In the genomic region with DNA sequence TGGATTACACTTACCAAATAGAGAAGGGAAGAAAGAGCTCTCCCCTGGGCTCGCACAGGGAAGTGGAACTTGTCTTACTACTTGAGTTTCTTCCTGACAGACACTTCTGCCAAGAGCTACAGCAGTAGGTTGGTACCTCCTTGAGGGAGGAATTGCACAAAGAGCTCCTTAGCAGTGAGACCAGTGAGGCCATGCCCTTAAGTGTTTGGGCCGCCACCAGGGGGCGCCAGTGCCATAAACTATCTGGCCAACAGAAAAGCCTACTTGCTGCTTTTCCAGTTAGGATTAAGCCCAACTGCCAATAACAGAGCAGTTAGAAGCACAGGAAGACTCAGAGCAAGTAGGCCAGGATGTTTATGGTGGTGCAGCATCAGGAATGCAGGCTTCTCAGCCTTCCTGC, we compare ENCODE assay signal across 7 mouse cellular contexts. TPM values are rescaled to one million over a fixed set of nuclear protein-coding genes. Genes with fewer than 3 reads are reported as not detected.
DNase-seq lines count a peak whose midpoint lies in the region; ATAC-seq and TF ChIP-seq lines count a peak whose summit lies in the region.

No protein-coding gene starts in this region.

- ATAC-seq in inflammation-experienced regulatory T-cells, adult 6 months, result peak; percentile 80
- peak; percentile 81 for ATAC-seq in megakaryocyte-erythroid progenitor cell, adult 5-6 weeks (replicated peaks; ENCODE audit: low FRiP score, low TSS enrichment, poor library complexity, severe bottlenecking)

- H3K4me3 ChIP-seq in gastrocnemius, adult 2 months, result no peak overlapping the region
- H3K4me3 ChIP-seq in small intestine, adult 2 months (ENCODE audit: low read depth, low read length), result no peak overlapping the region

- TF ChIP-seq POLR2A in small intestine, adult 2 months (IDR thresholded peaks at IDR 0.05; ENCODE audit: low read depth, low read length), result no peak

- no peaks in the 10 kb centered on the region for H3K4me1 ChIP-seq in small intestine, adult 2 months (ENCODE audit: control insufficient read depth, insufficient read depth, insufficient read length, low read length)

- H3K27ac ChIP-seq in gastrocnemius, adult 2 months, result peak overlapping the region; percentile 78
- H3K27ac ChIP-seq in small intestine, adult 2 months (ENCODE audit: insufficient read depth, low read depth, low read length), result no peak overlapping the region

- no peaks in the 10 kb centered on the region for H3K36me3 ChIP-seq in small intestine, adult 2 months (ENCODE audit: control insufficient read depth, insufficient read depth, low read length)

- intact Hi-C loops in gastrocnemius, adult 2 months (cut with DNase I), result loop anchor here (1.0 to 5.0 kb wide), 3 partner anchors 32 to 107 kb away; partner anchors contain the start of gene Glipr2

- DNase-seq in adrenal gland, adult (ENCODE audit: inconsistent age in 2 of 2, low spot score in 1 of 2), result peak; percentile 81 to 94
- DNase-seq in cerebellum, postnatal 4 days (ENCODE audit: low spot score in 2 of 2), result peak; percentile 76 to 85
- DNase-seq in gastrocnemius, adult 2 months, result peak; percentile 93
- DNase-seq in left cerebral cortex, adult 8-10 months (ENCODE audit: low spot score in 2 of 2), result peak; percentile 47 to 83

- TF ChIP-seq CTCF in gastrocnemius, adult 2 months (IDR thresholded peaks at IDR 0.05), result peak; percentile 97
- TF ChIP-seq CTCF in small intestine, adult 2 months (IDR thresholded peaks at IDR 0.05; ENCODE audit: extremely low read depth, insufficient read length, insufficient replicate concordance, low read depth, low read length), result peak; percentile 92; the same call in 1 of the 2 replicates

- no peaks in the 10 kb centered on the region for H3K27me3 ChIP-seq in small intestine, adult 2 months (ENCODE audit: control insufficient read depth, insufficient read depth, low read length)

- WGBS in small intestine, adult 2 months, result 6% methylated on average over 3 of the region's 3 CpGs

RNA-seq across cellular contexts. Expression of gene Glipr2, which starts 31.4 kb away (rescaled TPM):
- 1 to 10 TPM; 1.8 to 4.0 TPM for total RNA-seq in gastrocnemius, adult 2 months (2021)
- 100 to 1,000 TPM; 153 to 302 (median 185) TPM for polyA plus RNA-seq in inflammation-experienced regulatory T-cells, adult 6 months (2017; shearing (Covaris generic))
- 1 to 10 TPM; 3.0 to 4.9 (median 3.3) TPM for total RNA-seq in left cerebral cortex, adult 8-10 months (2022)
- 10.9 and 12.6 TPM in 2 replicates for total RNA-seq in megakaryocyte-erythroid progenitor cell, adult 5-6 weeks (2014; fragmentation: Nextera tagmentation)
- total RNA-seq in megakaryocyte-erythroid progenitor cell, adult 5-6 weeks (2017), result 12.2 and 13.9 TPM in 2 replicates
- 3.2 and 9.7 TPM in 2 replicates for polyA plus RNA-seq in small intestine, adult 2 months (2012; rRNA removed)

RNA-seq across cellular contexts. Expression of gene Reck, which starts 50.4 kb away (rescaled TPM):
- 1 to 10 TPM; 1.6 to 3.6 TPM for total RNA-seq in gastrocnemius, adult 2 months (2021)
- 1 to 10 TPM; 3.6 to 6.3 (median 5.3) TPM for polyA plus RNA-seq in inflammation-experienced regulatory T-cells, adult 6 months (2017; shearing (Covaris generic))
- 1 to 10 TPM; 8.1 to 8.8 (median 8.3) TPM for total RNA-seq in left cerebral cortex, adult 8-10 months (2022)
- 0.20 TPM in 1 of 2 replicates, not detected in the other for total RNA-seq in megakaryocyte-erythroid progenitor cell, adult 5-6 weeks (2014; fragmentation: Nextera tagmentation)
- 0.61 TPM in 1 of 2 replicates, not detected in the other for total RNA-seq in megakaryocyte-erythroid progenitor cell, adult 5-6 weeks (2017)
- 1.3 and 2.1 TPM in 2 replicates for polyA plus RNA-seq in small intestine, adult 2 months (2012; rRNA removed)

RNA-seq across cellular contexts. Expression of gene Ccin, which starts 57.5 kb away (rescaled TPM):
- total RNA-seq in gastrocnemius, adult 2 months (2021), result not detected
- polyA plus RNA-seq in inflammation-experienced regulatory T-cells, adult 6 months (2017; shearing (Covaris generic)), result not detected
- total RNA-seq in left cerebral cortex, adult 8-10 months (2022), result not detected
- not detected in 2 replicates for total RNA-seq in megakaryocyte-erythroid progenitor cell, adult 5-6 weeks (2014; fragmentation: Nextera tagmentation)
- total RNA-seq in megakaryocyte-erythroid progenitor cell, adult 5-6 weeks (2017), result not detected in 2 replicates
- not detected in 2 replicates for polyA plus RNA-seq in small intestine, adult 2 months (2012; rRNA removed)
